Mouse (Mus musculus) v-Abl transformed pro-B cells (cell line): Measurements from ENCODE around the gene Gm19426.

Source experiments
- in situ Hi-C, 2 experiments: fragments of 400-800 bp; cut with MboI; formaldehyde crosslinking; loops; one replicate each; pipeline ENCODE4 v1.15.1; 2025; ENCODE audit not compliant: unreplicated experiment in 2 of 2

Gene Gm19426

DNA sequence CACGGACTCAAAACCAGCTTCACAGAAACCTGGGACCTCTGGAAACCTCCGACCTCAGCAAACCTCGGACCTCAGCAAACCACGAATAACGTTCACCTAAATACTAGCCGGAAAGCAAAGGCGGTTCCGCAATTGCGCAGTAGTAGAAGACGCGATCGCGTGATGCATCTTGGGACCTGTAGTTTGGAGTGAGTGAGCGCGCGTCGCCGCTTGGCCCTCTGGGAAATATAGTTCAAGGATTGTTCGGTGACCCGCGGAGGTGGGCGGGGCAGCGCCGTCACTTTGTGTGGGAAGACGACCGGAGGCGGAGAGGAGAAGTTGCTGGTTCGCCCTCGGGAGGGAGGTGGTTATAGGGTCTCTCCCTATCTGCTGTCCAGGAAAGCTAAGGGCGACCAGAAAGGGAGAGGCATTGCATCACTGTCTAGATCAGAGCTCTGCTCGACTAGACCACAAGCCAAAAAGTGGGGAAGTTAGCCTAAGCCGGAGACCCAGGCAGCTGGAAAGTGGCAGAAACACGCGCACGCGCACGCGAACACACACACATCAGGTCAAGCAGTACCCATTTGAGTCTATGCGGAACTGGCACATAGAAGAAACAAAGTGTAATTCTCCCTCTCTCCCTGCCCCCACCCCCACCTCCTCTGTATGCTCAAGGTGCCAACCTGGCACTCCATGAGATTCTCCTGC is 16.1 kb downstream of the Gm19426 start, which contains the start of gene Clp1:
TSS of gene Clp1 (minus strand) at position 179 of the 687 bp plus-strand sequence.
- in situ Hi-C loops: loop anchor here (5.0 to 10.0 kb wide), 2 partner anchors 50 to 307 kb away; partner anchors contain the start of genes Gm28635 (in 1 of the 2), Med19 (in 1 of the 2), P2rx3 (in 1 of the 2) and Ssrp1 (in 1 of the 2)

- in situ Hi-C loops: loop anchor here (5.0 to 10.0 kb wide), 2 partner anchors 49 to 308 kb away; partner anchors contain the start of genes Gm28635 (in 1 of the 2), Med19 (in 1 of the 2), P2rx3 (in 1 of the 2) and Ssrp1 (in 1 of the 2)
These were observed 16.7 kb downstream of the Gm19426 start for GRCm38 (mm10) chr2:84726716-84727115.

DNA sequence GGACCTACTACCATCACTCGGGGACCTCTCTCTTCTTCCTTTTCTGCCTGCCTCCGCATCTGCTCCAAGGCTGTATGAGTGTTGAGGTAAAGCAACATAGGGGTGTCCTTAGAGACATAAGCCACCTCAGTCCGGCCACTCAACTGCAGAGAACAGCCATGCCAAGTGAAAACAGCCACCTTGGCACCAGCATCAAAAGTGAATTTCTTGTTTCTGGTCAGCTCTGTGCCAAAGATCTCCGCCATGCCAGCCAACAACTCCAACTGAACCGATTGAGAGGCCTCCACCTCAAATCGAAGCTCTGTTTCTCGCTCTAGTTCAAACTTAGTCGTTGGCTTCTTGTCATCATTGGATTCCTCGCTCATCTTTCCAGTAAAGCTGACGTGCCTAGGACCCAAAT is 17.7 kb downstream of the Gm19426 start:
- in situ Hi-C loops: loop anchor here (5.0 to 10.0 kb wide), 2 partner anchors 48 to 309 kb away; partner anchors contain the start of genes Gm28635 (in 1 of the 2), Med19 (in 1 of the 2), P2rx3 (in 1 of the 2) and Ssrp1 (in 1 of the 2)

DNA sequence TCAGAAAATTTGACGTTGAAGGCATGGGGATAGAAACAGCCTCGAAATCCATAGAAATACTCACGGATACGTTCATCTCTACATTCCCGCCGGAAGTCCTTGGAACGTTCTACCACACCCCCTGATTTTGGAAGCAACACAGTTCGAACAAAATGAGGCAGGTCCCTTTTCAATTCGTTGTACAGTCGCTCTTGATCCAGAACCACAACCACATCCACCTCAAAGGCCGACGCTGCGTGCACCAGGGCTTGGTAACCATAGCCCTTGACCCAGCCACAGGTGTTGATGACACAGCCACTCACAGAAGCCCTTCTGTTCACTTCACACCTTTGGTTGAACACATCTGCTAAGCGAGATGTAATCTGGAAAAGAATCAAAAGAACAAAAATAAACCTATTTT is 19.6 kb downstream of the Gm19426 start:
- in situ Hi-C loops: loop anchor here (10.0 to 25.0 kb wide), 2 partner anchors 311 to 313 kb away; partner anchors contain the start of genes P2rx3 (in 2 of the 2), Ssrp1 (in 2 of the 2) and Tnks1bp1 (in 1 of the 2)

GRCm38 (mm10) chr2:84721182-84721581 is 22.3 kb downstream of the Gm19426 start:
- in situ Hi-C loops: loop anchor here (10.0 to 25.0 kb wide), 2 partner anchors 314 to 316 kb away; partner anchors contain the start of genes P2rx3 (in 2 of the 2), Ssrp1 (in 2 of the 2) and Tnks1bp1 (in 1 of the 2)

DNA sequence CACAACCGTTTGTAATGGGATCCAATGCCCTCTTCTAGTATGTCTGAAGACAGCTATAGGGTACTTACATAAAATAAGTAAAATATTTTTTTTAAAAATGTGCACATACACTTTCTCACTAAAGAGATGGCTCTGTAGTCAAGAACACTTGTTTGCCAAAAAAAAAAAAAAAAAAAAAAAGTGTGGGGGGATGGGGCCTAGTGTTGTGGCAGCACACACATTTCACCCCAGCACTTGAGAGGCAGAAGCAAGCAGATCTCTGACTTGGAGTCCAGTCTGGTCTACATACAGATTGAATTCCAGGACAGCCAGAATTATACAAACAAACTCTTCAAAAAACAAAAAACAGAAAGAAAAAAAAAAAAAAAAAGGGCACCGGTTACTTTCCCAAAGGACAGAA is 22.7 kb downstream of the Gm19426 start:
- in situ Hi-C loops: loop anchor here (10.0 to 25.0 kb wide), 2 partner anchors 314 to 317 kb away; partner anchors contain the start of genes P2rx3 (in 2 of the 2), Ssrp1 (in 2 of the 2) and Tnks1bp1 (in 1 of the 2)

DNA sequence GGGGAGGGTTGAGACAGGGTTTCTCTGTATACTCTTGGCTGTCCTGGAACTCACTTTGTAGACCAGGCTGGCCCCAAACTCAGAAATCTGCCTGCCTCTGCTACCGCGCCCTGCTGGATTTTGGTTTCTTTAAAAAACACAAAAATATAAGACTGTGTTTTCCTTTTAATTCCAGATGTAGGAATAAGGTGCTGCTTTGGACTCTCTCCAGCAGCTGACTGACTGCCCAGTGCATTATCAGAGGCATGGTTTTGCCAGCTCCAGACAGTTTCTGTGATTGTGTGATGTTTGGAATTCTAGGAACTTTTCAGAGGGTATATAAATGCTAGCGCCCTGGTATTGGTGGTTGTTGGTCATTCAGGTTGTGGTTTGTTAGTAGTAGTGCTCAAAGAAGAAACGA is 26.1 kb downstream of the Gm19426 start:
- in situ Hi-C loops: loop anchor here in 1 of 2 experiments (25.0 kb wide), 1 partner anchor 320 kb away; the partner anchor contains the start of genes P2rx3, Ssrp1 and Tnks1bp1

GRCm38 (mm10) chr2:84716423-84717355 is 26.8 kb downstream of the Gm19426 start:
- in situ Hi-C loops: loop anchor here in 1 of 2 experiments (25.0 kb wide), 1 partner anchor 321 kb away; the partner anchor contains the start of genes P2rx3, Ssrp1 and Tnks1bp1

DNA sequence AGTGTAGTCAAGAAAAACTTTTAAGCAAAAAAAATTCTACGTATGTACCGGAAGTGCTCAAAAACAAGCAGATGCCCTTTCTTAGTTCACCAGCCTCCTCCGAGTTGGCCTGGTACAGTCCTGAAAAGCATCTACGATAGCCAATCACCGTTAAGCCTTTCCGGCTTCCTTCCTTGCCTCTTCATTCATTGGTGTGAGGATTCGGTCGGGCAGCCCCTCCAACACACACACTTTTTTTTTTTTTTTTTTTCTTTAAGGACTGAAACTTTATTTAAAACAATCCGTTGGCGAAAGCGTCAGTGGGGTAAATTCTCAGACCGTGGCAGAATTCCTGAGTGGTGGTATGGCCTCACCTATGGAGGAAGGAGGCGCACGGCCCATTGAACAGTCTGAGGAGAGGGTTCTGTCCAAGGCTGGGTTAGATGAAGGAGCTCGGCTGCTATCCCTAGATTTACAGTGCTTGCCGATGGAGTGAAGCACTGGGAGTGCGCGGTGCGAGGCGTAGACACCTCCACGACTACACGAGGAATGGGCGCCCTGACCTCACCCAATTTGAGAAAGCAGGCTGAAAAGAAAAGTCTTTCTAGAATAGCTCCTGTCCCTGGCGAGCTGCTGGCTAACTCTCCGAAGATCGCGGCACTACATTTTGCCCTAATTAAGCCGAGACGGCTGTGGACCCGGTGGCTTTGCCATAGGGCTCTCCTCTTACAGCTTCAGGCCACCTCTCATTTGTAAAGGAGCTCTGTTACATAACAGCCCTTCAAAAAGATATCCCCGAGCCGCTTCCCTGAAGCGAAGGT is 27.7 kb downstream of the Gm19426 start:
- in situ Hi-C loops: loop anchor here in 1 of 2 experiments (25.0 kb wide), 1 partner anchor 322 kb away; the partner anchor contains the start of genes P2rx3, Ssrp1 and Tnks1bp1

DNA sequence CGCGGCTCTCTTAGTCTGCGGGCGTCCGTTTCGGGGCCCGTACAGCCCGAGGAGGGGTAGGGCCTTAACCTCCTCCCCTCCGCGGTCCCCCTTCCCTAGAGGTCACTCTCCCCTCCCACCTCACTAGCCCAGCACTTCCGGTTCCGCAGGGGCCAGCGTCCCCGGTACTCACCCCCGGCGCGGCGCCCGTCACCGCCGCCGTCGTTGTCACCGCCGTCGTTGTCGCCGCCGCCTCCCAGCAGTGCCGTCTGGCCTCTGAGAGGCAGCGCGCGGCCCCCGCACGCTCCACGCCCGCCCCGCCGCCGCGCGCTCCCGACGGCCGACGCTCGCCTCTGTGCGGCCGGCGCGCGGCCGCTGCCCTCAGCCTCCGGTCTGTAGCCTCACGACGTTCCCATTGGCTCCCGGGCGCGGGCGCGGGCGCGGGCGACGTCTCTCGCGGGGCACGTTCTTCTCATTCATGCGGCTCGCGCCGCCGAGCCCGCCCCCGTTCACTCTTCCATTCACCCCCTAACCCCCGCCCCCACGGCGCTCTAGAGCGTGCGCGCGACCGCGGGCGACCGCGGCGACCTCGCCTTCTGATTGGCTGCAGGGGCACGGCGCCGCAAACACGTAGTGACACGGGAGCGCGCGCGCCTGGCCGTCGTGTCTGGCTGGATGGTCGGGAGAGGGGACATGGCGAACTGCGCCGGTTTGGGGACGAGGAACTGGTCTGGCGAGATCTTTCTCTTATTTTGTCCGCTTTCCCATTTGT is 28.5 kb downstream of the Gm19426 start, which contains the start of gene Zdhhc5:
TSS of gene Zdhhc5 (minus strand) at position 370 of the 751 bp plus-strand sequence.
- in situ Hi-C loops: loop anchor here (5.0 to 25.0 kb wide), 2 partner anchors 38 to 322 kb away; partner anchors contain the start of genes Gm28635 (in 1 of the 2), Med19 (in 1 of the 2), P2rx3 (in 1 of the 2) and Ssrp1 (in 1 of the 2)

GRCm38 (mm10) chr2:84714422-84714810 is 29.0 kb downstream of the Gm19426 start:
- in situ Hi-C loops: loop anchor here (5.0 to 25.0 kb wide), 2 partner anchors 37 to 323 kb away; partner anchors contain the start of genes Gm28635 (in 1 of the 2), Med19 (in 1 of the 2), P2rx3 (in 1 of the 2) and Ssrp1 (in 1 of the 2)

DNA sequence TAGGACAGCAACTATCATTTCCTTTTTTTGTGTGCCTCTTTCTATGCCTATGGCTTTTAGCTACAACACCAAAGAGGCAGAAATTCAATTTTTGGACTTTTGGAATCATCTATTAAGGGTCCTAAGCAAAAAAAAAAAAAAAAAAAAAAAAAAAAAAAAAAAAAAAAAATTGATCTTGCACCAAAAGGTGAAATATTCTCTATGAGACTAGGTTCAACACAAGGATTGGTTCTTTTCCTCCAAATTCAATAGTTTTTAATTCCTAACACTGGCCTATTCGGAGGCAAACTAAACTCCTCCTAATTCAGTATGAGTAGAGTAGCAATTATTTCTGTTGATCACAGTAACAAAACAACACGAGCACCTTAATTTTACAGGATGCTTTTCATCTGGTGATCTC is 31.6 kb downstream of the Gm19426 start:
- in situ Hi-C loops: loop anchor here (5.0 to 25.0 kb wide), 2 partner anchors 35 to 325 kb away; partner anchors contain the start of genes Gm28635 (in 1 of the 2), Med19 (in 1 of the 2), P2rx3 (in 1 of the 2) and Ssrp1 (in 1 of the 2)

- in situ Hi-C loops: loop anchor here in 1 of 2 experiments (25.0 kb wide), 1 partner anchor 330 kb away; the partner anchor contains the start of genes P2rx3, Ssrp1 and Tnks1bp1
These were observed 35.9 kb downstream of the Gm19426 start for GRCm38 (mm10) chr2:84707523-84707922.

GRCm38 (mm10) chr2:84705295-84705694 is 38.2 kb downstream of the Gm19426 start:
- in situ Hi-C loops: loop anchor here in 1 of 2 experiments (25.0 kb wide), 1 partner anchor 332 kb away; the partner anchor contains the start of genes P2rx3, Ssrp1 and Tnks1bp1

- in situ Hi-C loops: loop anchor here in 1 of 2 experiments (25.0 kb wide), 1 partner anchor 333 kb away; the partner anchor contains the start of genes P2rx3, Ssrp1 and Tnks1bp1
These were observed 39.1 kb downstream of the Gm19426 start for GRCm38 (mm10) chr2:84704329-84704728.

GRCm38 (mm10) chr2:84703497-84703896 is 40.0 kb downstream of the Gm19426 start:
- in situ Hi-C loops: loop anchor here in 1 of 2 experiments (25.0 kb wide), 1 partner anchor 334 kb away; the partner anchor contains the start of genes P2rx3, Ssrp1 and Tnks1bp1

GRCm38 (mm10) chr2:84695007-84695695 is 48.3 kb downstream of the Gm19426 start:
- in situ Hi-C loops: no loop called here
